Mouse (Mus musculus) lung, embryonic 14.5 days (tissue): ENCODE results near the gene Sufu. TPM values are rescaled to one million over a fixed set of nuclear protein-coding genes. Genes with fewer than 3 reads are reported as not detected.

Experiments
- ATAC-seq: fragments of 200-750 bp; cut with Nextera tagmentation; 2 replicates; pipeline ENCODE4 v1.8.0; 2017; ENCODE audit warnings: mild to moderate bottlenecking, moderate TSS enrichment, moderate library complexity; ENCODE audit not compliant: insufficient read depth
- DNase-seq: peaks from one replicate; pipeline ENCODE4 v3.0.0-alpha.2; 2015
- H3K27ac ChIP-seq: fragments of 300-500 bp; sonication (generic); 2 replicates; pipeline ENCODE4 v1.5.1; 2014; ENCODE audit warnings: low read depth, mild to moderate bottlenecking, moderate library complexity
- H3K27me3 ChIP-seq: fragments of 300-500 bp; sonication (generic); 2 replicates; pipeline ENCODE4 v1.6.1; 2014; ENCODE audit warnings: low read length, control low read depth; ENCODE audit not compliant: insufficient read depth
- H3K36me3 ChIP-seq: fragments of 300-500 bp; sonication (generic); 2 replicates; pipeline ENCODE4 v1.6.1; 2014; ENCODE audit warnings: control low read depth; ENCODE audit not compliant: insufficient read depth
- H3K4me1 ChIP-seq: fragments of 300-500 bp; sonication (generic); 2 replicates; pipeline ENCODE4 v1.6.1; 2014; ENCODE audit warnings: antibody characterized with exemption, control low read depth; ENCODE audit not compliant: insufficient read depth
- H3K4me2 ChIP-seq: fragments of 300-500 bp; sonication (generic); 2 replicates; pipeline ENCODE4 v1.6.1; 2014; ENCODE audit warnings: mild to moderate bottlenecking
- H3K4me3 ChIP-seq: fragments of 300-500 bp; sonication (generic); 2 replicates; pipeline ENCODE4 v1.5.1; 2014; ENCODE audit warnings: low read depth, low read length
- H3K9ac ChIP-seq: fragments of 300-500 bp; sonication (generic); 2 replicates; pipeline ENCODE4 v1.6.1; 2014
- H3K9me3 ChIP-seq: fragments of 300-500 bp; sonication (generic); 2 replicates; pipeline ENCODE4 v1.6.1; 2016; ENCODE audit warnings: low read depth, low read length, control low read depth
- CTCF ChIP-seq: IDR thresholded peaks from 2 replicates; pipeline ENCODE4 v1.5.1; 2016; ENCODE audit warnings: antibody characterized with exemption, low read depth
- WGBS: fragments of 180-500 bp; shearing (Covaris S2); extraction: QIAGEN DNeasy Blood & Tissue Kit; methylation state at CpG from one replicate; pipeline ENCODE4 v1.1.7; 2014; 5-methylcytosine and 5-hydroxymethylcytosine counted together
- polyA plus RNA-seq: library from polyadenylated mRNA; unstranded; fragments of >200 nt; fragmentation: Nextera tagmentation; extraction: Ambion mirVana; gene quantifications from 2 replicates; pipeline ENCODE4 v1.2.1, GENCODE M21; 2014

Sufu gene
- polyA plus RNA-seq, 1 experiment from 2014 or later = 47.5 TPM

DNA sequence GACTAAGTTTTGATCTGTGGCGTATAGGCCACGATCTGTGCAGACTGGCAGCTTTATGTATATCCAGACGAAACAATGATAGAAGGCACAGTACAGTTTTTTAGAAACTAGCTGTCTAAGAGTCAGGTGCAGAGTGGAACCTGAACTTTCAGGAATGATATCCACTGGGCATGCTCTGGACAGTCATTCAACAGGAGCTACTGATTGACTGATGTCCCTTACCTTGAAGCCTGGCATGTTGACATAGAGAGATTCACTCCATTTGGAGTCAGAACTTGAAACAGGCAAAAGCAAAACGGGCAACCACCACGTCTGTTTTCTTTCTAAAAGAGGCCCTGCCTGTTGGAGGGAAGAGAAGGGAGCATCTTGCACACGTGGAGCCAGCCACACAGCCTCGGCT is 3.9 kb downstream of the Sufu start:
- H3K27me3 ChIP-seq = no peaks in the 10 kb centered on the region
- TF ChIP-seq CTCF = no peak
- no peak overlapping the region for H3K4me2 ChIP-seq
- no peak overlapping the region for H3K4me3 ChIP-seq
- no peak overlapping the region for H3K9ac ChIP-seq
- H3K9me3 ChIP-seq = no peaks in the 10 kb centered on the region
- 84% methylated on average over 7 of the region's 7 CpGs for WGBS
- H3K36me3 ChIP-seq = peaks cover 33% of the 10 kb centered on the region
- peaks cover 7% of the 10 kb centered on the region; the same call in 1 of the 2 replicates for H3K4me1 ChIP-seq
- no peak for ATAC-seq
- no peak for DNase-seq
- no peak overlapping the region for H3K27ac ChIP-seq

DNA sequence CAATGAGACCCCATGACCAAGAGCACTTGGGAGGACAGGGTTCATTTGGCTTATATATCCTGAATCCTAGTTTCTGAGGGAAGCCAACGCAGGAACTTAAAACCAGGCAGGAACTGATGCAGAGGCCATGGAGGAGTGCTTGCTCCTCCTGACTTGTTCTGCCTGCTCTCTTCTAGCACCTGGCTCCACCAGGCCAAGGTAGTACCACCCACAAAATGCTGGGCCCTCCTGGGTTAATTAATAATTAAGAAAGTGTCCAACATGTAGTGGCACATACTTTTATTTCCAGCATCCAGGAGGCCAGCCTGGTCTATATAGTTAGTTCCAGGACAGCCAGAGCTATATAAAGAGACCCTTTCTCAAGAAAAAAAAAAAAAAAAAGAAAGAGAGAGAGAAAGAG is 7.3 kb downstream of the Sufu start:
- H3K4me3 ChIP-seq = no peak overlapping the region
- no peaks in the 10 kb centered on the region for H3K27me3 ChIP-seq
- peaks cover 57% of the 10 kb centered on the region for H3K36me3 ChIP-seq
- WGBS = 96% methylated on average over 1 of the region's 1 CpGs
- no peak overlapping the region for H3K4me2 ChIP-seq
- H3K4me1 ChIP-seq = no peaks in the 10 kb centered on the region
- ATAC-seq (no peak), DNase-seq (no peak)
- no peak for TF ChIP-seq CTCF
- H3K9me3 ChIP-seq = no peaks in the 10 kb centered on the region
- no peak overlapping the region for H3K9ac ChIP-seq
- H3K27ac ChIP-seq = no peak overlapping the region

DNA sequence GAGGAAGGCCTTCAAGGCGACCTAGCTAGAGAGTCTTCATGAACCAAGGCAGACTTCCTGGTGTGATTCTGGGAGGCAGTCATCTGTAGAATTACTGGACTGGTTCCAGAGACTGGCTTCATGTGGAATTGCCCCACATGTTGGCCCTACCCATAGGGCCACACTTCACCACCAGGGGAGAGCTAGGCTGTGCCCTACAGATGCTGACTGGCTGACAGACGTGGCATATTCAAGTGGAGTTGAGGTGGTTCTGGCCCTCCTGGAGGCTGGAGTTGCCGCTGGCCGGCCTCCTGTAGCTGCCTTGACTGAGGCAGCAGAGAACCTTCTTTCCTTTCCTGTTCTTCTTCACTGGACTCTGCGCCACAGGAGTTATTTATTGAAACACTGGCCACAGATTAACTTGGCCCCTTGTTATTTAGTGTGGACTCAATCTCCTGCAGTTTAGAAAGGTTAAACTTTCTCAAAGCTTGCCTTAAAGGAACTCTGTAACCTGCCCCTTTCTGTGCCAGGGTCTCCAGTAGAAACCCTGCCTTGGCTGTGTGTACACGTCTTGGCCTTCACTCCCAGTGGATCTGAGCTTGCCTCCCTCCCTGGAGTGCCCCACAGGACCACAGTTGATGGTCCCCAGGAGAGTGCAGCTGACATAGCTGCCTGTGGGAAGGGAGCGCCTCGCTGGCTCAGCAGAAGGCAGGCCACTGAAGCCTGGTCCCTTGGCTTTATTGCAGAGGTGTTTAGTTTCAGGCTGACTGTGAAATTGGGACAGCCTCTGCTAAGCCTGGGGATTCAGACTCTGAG is 10.1 kb downstream of the Sufu start:
- Histone ChIP-seq H3K27ac (no peak overlapping the region), H3K4me2 (no peak overlapping the region), H3K36me3 (peaks cover 54% of the 10 kb centered on the region), H3K9ac (no peak overlapping the region), H3K9me3 (no peaks in the 10 kb centered on the region), H3K4me3 (no peak overlapping the region), H3K27me3 (no peaks in the 10 kb centered on the region), H3K4me1 (no peaks in the 10 kb centered on the region)
- DNase-seq (no peak), ATAC-seq (no peak)
- 78% methylated on average over 8 of the region's 8 CpGs for WGBS
- no peak for TF ChIP-seq CTCF

DNA sequence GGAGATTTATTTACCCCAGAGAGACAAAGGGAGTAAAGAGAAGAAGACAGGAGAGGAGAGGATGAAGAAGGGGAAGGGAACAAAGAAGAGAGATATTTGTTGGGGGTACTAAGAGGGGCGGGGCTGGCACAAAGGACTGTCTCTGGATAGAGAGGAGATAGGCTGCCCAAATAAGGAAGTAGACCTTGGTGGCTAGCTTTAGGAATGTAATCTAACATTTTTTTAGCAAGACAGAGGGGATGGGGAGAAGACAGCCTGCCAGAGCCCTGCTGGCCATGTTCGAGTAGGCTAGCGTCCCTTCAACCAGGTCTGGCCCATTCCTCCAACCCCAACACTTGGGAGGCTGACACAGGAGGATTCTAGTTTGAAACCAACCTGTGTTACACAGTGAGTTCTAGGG is 12.8 kb downstream of the Sufu start:
- DNase-seq (peak; percentile 14), ATAC-seq (no peak; the same call in 1 of the 2 replicates)
- TF ChIP-seq CTCF = no peak
- no peak overlapping the region for H3K9ac ChIP-seq
- H3K36me3 ChIP-seq = peaks cover 35% of the 10 kb centered on the region
- no peak overlapping the region for H3K4me2 ChIP-seq
- no peaks in the 10 kb centered on the region for H3K27me3 ChIP-seq
- WGBS = 71% methylated on average over 3 of the region's 3 CpGs
- H3K9me3 ChIP-seq = no peaks in the 10 kb centered on the region
- no peak overlapping the region for H3K4me3 ChIP-seq
- H3K27ac ChIP-seq = 0 out of 2 replicates have a peak overlapping the region, but pooled peaks have one; percentile 27
- no peaks in the 10 kb centered on the region for H3K4me1 ChIP-seq

DNA sequence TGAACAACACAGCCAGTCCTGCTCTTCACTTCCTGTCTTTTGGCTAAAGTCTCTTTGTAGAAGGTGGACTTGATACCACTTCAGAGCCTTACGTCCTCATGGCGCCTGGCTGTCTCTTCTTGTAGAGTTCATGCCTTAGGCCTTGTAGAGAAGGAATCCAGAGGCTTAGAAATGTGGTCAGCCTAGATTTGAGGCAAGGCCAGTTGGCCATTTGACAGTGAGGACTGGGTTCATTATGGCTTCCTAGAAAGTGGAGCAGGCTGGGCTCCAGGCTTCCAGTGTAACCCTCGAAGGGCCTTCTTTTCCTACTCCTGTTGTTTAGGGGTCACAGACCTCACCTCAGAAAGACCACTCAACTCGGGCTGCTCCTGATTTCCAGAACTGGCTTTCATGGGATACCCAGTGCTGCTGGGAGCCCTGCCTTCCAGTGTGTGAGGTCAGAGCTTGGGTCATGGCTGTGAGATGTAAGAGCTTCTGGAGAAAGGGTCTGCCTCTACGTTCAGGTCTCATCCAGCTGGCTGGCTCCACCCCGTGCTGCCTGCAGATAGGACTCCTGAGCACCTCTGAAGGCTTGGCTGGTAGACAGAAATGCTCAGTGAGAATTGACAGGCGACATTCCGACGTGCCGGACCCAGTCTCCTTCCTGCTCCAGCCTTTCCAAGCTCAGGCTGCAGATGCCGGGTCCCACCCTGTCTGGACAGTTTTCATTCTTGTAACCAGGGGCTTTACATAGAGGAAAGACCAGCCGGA is 15.5 kb downstream of the Sufu start:
- WGBS = 75% methylated on average over 12 of the region's 12 CpGs
- DNase-seq (no peak), ATAC-seq (no peak)
- Histone ChIP-seq H3K9me3 (no peaks in the 10 kb centered on the region), H3K9ac (no peak overlapping the region), H3K4me3 (no peak overlapping the region), H3K4me2 (no peak overlapping the region), H3K27me3 (no peaks in the 10 kb centered on the region), H3K4me1 (no peaks in the 10 kb centered on the region), H3K36me3 (0 out of 2 replicates have a peak, but pooled peaks cover 12% of the 10 kb centered on the region), H3K27ac (no peak overlapping the region)
- no peak for TF ChIP-seq CTCF

DNA sequence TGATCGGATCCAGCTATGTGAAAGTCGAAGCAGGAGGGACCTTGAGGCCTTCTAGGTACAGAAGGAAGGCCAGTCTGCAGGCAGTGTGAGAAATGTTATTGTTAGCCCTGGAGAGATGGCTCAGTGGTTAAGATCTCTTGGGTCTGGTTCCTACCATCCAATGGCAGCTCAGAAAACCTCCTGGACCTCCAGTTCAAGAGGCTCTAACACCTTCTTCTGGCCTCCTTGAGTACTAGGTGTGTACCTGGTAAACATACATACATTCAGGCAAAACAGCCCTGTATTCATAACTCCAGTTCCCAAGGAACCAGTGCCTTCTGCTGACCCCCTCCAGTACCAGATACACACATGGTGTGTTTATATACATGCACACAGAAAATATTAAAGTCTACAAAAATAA is 17.3 kb downstream of the Sufu start:
- Histone ChIP-seq H3K4me3 (no peak overlapping the region), H3K27me3 (no peaks in the 10 kb centered on the region), H3K9ac (no peak overlapping the region), H3K4me2 (no peak overlapping the region), H3K4me1 (no peaks in the 10 kb centered on the region), H3K36me3 (0 out of 2 replicates have a peak, but pooled peaks cover 5% of the 10 kb centered on the region), H3K27ac (no peak overlapping the region), H3K9me3 (no peaks in the 10 kb centered on the region)
- no peak for ATAC-seq
- no peak for TF ChIP-seq CTCF
- DNase-seq = no peak
- 89% methylated on average over 2 of the region's 2 CpGs for WGBS

DNA sequence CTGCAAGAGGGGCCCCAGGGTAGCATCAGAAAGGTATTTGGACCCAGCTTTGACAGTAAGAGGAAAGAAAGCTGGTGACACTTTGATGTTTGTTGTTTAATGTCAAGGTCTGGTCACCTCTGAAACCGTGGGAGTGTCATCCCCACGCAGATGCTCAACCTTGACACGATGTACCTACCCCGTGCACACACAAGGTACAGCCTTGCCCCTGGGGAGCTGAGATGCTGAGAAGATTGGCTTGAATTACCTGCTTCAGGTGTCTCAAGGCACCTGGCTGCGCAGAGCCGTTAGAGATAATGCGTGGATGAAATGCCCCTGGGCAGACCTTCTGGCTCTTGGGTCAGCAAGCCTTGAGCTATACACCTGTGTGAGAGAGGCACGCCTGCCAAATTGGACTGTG is 17.8 kb downstream of the Sufu start:
- Histone ChIP-seq H3K4me3 (no peak overlapping the region), H3K27me3 (no peaks in the 10 kb centered on the region), H3K4me1 (no peaks in the 10 kb centered on the region), H3K9ac (no peak overlapping the region), H3K4me2 (no peak overlapping the region), H3K9me3 (no peaks in the 10 kb centered on the region), H3K36me3 (0 out of 2 replicates have a peak, but pooled peaks cover 5% of the 10 kb centered on the region), H3K27ac (no peak overlapping the region)
- 87% methylated on average over 8 of the region's 8 CpGs for WGBS
- DNase-seq = no peak
- TF ChIP-seq CTCF = no peak
- no peak for ATAC-seq
